Mouse (Mus musculus): Measurements from ENCODE around the gene Leng9.
"Not testable (repeated sequence)": the region's sequence is repeated elsewhere in the genome, so short reads cannot be mapped to it uniquely, and the experiment has no call there.

Gene Leng9

DNA sequence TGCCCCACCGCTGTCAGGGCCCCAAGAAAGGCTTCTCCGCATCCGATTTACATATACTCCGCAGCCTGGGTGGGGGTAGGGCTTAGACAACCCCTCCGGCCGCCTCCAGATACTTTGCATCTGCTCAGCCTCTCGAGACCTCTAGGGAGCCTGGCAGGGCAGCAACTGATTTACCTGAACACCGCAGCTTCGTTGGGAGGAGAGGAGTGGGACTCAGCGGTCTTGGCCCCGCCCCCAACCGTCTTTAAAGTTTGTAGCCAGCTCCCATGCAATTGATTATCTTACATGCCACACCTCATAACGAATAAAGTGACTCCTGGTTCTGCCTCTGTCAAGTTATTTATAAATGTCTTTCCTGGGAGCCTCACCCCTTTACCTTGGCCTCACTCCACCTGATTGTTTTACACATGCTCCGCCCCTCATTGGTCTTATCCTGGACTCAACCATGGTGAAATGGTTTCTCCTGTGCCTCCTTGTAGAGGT is at the start of gene Leng9:
TSS of gene Leng9 (minus strand) at position 316 of the 483 bp plus-strand sequence.
- DNase-seq (ENCODE audit: low spot score), result no peak

DNA sequence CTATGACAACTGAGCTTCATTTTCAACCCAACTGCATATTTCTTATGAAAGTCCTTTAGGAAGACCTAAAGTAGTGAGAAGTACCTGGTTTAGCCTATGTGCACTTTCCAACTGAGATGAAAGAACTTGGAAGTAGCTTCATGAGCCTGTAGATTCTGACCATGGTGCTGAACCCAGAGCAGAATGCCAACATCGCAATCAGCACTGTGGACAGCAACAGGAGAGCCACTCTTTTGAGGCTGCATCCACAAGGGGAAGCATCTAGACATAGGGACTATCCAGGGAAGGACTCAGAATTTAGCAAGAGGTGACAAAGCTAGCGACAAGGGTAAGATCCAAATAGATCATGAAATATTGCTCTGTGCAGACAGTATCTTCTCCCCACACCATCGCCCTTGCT is 28.3 kb upstream of the Leng9 start:
- no peak for DNase-seq (ENCODE audit: low spot score)

DNA sequence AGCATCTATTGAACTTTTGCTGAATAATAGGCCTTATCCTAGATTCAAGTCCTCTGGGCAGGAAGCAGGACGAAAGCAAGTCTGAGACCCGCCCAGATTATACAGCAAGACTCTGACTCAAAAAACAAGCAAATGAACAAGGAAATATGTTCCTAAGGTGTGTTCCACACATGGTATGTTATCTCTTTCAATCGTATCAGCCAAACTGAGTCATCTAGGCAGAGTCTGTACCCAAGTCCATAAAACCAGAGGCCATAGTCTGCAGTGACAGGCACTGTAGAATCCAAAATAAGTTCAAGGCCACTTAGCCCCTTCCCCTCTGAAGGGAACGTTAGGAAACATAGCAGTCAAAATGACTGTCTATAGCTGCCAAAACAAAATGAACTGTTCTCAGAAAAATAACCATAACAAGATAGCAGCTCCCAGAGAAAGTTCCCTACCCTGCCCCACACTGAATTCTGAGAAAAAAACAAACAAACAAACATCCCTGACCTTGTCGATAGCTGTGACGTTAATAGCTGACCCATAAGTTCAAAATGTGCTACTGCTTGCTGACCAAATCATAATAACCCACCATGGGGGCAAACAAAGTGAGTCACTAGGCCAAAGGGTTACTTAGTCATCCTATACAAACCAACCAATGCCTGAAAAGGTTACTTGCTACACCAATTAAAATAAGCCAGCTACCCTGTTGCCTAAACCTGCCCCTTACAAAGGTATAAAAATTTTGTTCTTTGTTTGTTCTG is 20.2 kb upstream of the Leng9 start:
- DNase-seq (ENCODE audit: low spot score), result no peak

DNA sequence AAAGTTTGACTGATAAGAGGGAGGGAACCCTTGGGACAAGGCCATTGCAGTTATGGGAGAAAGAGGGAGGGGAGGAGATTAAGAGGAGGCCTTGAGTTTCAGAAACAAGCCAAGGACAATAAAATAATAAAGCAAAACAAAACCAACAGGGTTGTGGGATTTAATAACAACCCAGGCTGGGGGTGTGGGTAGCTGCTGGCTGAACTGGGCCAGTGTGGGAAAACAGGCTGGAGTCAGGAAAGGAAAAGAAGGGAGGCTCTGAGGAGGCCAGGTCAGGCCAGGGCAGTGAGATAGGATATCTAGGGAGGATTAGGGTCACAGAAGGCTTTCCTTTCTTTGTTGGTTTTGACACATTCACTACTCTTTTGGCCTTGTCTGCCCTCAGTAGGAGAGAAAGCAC is 16.9 kb upstream of the Leng9 start:
- no peak for DNase-seq (ENCODE audit: low spot score)

DNA sequence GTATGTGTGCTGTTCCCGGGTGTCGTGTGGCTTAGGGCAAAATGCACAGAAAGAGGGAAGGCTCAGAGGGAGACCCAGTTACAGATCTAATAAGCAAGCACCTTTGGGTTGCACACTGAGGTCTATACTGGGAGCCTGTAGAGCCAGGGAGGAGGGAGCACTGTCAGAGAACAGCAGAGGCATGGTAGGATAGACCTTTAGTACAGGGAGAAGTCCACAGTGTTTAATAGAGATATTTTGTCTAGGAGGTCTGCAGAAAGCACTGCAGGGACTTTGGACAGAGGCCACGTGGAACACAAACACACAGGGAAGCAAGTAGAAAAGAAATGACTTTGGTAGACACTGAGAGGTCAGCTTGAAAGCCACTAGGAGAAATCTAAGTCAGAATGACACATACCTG is 15.1 kb upstream of the Leng9 start:
- no peak for DNase-seq (ENCODE audit: low spot score)

DNA sequence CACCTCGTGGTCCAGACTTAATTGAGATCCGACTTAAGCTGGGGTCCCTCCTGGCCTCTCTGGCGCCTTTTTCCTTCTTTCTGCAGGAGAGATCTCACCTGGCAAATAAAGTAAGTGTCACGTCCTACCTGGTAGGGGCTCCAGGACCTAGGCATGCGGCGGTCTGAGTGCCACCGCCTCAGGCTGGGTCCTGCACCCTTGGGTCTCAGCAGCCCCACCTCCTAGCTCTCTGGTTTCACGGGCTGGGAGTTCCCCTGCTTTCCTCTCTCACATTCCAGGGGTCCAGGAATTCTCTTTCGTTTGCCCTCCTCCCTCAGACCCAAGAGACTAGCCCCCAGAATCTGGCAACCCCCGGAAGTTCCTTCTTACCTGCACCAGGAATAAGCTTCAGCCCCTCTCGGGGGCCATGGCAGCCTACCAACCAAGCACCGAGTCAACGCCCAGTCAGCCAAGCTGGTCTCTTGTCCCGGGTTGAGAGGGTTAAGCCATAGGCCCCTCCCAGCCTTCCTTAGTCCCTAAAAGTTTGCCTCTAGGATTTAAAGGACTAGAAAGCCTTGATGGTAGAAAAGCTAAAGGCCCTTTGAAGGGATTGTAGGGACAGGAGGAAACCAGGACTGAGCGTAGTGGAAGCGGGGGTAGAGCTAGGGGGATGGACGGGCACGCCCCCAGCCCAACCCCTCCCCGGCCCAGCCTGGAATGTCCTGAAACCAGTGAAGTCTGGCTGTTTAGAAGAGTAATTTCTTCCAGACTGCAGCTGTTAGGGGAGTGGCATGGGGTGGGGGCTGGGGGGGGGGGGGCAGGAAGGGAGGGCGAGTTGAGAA is 14.1 kb upstream of the Leng9 start, which contains the start of gene Cdc42ep5:
TSS of gene Cdc42ep5 (minus strand) at position 771 of the 821 bp plus-strand sequence.
- DNase-seq (ENCODE audit: low spot score), result no peak

DNA sequence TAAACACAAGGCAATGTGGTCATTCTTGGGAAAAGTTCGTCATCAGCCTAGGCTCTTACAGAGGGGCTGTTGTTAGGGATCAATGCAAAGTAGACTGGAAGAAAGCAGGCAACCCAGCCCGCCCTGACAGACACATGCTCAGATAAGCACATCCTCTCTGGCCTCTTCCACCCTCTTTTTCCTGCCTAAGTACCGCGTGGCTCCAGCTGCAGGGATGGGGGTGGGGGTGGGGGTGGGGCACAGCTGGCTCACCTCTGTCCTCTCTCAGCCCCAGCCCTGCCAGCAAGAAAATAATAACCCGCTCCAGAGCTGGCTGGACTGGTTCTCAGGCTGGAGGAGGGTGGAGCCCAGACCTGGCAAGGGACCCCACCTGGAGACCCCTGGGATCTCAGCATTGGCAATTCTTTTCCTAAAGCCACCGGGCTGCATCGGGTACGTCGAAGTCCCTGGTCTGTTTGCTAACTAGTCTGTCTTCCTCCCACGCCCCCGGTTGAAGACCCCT is 13.4 kb upstream of the Leng9 start:
- DNase-seq (ENCODE audit: low spot score), result no peak

DNA sequence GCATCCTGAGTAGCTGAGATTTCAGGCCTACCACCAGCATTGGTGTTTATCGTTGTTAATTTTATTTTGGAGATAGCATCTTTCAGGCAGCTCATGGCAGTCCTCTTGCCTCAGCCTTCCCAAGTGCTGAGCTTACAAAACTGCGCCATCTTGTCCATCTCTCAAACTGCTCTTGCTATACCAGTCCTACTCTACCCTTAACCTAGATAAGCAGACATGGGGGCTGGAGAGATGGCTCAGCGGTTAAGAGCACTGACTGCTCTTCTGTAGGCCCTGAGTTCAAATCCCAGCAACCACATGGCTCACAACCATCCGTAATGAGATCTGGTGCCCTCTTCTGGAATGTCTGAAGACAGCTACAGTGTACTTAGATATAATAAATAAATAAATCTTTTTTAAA is 11.4 kb upstream of the Leng9 start:
- DNase-seq (ENCODE audit: low spot score), result not testable (repeated sequence)

DNA sequence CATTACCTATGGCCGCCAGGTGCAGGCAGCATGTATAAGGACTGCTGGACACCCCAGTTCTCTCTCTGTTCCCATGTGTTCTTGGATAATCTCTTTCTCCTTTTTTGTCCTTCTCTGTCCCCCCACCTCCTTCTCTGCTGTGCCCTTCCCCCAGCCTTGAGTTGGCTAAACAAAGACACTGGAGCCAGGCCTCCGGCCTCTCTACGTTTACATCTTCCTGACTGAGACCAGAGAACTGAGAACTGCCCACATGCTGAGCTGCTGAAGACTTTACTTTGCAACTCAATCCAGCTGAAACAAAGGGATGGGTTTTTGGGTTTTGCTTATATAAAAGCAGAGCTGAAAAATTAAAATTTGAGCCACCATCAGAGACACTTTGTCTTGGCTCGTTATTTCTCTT is 4.8 kb upstream of the Leng9 start:
- DNase-seq (ENCODE audit: low spot score), result no peak

DNA sequence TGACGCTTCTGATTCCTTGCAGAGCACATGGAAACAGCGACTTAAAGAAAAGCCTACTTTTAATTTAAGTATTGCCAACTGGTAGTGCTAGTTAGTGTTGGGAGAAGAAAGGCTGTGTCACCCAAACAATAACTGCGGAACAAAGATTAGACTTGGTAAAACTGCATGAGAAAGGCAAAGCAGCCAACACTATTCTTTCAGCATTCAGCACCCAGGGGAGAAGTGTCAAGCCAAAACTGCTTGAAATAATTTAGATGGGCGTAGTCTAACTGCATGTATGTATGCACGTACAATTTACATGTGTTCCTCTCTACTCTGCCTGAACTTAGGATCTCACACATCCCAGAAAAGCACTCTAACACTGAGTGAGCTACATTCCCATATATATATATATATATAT is 4.2 kb upstream of the Leng9 start:
- no peak for DNase-seq (ENCODE audit: low spot score)

DNA sequence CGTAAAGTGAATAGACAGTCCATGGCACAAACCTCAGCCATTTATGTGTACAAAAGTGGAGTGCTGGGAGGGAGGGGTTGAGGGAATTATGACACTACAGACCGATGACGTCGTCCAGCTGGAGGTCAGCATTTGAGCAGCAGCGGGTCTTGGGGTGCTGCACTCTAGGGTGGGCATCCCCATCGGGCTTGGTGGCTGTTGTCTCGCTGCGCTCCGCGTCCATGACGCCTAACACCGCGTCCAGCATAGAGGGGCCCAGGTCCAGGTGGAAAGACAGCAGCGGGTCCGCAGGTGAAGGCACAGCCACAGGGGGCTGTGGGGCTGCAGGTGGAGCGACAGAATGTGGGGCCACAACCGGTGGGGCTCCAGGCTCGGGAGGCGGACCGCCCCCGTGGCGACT is 1.1 kb upstream of the Leng9 start:
- no peak for DNase-seq (ENCODE audit: low spot score)

DNA sequence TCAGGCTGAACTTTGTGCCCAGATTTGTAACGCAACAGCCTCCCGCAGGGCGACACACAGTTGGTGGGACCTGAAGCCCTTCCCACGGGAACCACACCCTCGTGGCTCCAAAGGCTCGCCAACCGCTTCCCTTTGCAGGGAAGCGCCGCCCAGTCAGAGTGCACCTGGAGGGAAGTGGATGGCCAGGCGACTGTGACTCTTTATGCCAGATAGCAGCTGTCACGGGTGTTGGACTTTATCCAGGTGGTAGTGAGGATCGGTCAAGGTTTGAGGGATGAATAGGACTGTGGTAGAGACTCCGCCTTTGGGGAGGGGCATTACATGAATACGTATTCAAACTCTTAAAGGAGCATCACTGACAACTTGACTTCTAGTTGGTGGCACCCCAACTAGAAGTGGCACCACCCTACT is 642 bp upstream of the Leng9 start:
- no peak for DNase-seq (ENCODE audit: low spot score)

DNA sequence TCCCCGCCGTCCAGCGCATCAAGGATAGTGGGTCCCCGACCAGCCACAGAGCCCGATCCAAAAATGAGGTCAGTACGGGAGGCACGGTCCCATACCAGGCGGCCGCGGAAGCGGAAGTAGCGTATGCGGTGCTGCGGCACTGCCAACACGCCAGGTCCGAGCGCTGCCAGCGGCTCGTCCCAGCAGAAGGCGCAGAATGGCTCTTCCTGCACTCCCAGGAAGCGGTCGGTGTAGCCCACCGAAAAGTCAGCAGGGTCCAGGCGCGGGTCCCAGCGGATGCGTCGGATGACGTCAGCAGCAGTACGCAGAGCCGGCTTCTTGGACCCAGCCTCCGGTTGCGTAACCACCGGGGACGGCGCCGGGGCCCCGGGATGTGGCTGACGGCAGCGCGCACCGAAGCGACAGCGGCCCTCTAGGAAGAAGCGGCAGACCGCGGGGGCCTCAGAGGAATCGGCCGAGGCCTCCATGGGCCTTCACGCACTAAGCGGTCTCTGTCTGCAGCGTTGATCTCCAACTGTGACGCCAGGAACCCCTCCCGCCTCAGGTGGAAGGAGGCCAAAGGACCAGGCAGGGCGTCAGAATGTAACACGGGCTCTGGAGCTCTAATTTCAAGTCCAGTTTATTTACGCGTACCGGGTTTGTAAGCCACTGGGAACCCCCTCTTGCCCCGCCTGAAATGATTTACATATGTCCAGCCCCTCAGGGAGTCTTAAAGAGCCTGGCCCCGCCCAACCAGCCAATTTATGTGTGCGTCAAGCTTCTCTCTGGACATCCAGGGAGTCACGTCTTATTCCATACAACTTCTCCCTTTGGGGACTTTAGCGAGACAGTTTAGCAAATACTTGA is 742 bp downstream of the Leng9 start:
- DNase-seq (ENCODE audit: low spot score), result peak; percentile 72

DNA sequence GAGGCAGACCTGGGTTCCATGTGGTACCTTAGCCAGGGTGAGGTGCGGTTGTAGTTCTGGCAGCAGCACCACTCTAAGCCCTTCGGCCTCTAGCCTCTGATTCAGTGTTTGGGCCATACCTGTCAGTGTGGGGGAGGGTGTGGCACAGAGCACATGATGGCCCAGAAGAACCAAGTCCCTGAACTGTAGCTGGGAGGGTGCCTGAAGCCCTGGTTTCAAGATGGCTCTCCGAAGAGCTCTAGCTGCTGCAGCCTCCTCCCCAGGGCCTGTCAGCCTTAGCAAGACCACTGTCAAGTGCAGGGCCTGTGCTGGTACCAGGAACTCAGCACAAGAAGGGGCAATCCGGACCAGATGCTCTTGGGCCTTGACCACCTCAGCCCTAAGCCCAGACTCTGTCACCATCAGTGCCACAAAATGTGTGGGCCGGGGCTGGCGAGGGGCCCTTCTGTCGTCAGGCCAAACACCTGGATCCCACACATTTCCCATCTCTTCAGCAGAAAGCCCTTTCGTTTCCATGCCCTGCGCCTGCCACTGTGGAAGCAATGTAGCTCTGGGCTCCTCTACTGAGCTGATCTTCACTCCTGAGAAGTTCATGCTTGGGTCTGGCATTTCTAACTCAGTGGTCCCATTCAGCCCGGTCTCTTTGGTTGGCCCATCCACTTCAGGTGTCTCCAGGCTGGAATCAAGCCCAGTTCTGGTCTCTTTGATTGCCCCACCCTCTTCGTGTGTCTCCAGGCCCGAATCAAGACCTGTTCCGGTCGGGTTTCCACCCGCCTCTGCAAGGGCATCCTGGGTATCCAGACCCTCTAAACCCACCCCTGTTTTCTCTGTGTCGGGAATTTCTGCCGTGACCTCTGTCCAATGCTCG is 1.6 kb downstream of the Leng9 start:
- no peak for DNase-seq (ENCODE audit: low spot score)

DNA sequence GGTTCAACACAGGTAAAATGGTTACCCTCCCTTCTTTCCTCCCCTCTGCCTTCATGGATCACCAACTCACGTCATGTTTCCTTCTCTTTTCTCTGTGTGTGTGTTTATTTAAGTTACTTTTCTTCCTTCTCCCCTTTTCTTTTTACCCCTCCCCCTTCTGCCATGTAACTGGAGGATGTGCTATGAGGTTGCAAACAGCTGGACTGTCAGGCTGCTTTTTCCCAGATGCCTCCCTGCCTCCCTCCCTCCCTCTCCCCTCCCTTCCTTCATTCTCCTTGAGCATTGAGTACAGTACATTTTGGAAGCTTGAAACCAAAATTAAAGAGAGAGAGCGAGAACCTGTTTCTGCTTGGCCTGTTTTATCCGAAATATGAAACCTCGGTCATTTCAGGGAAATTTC is 2.3 kb downstream of the Leng9 start:
- DNase-seq (ENCODE audit: low spot score), result no peak

DNA sequence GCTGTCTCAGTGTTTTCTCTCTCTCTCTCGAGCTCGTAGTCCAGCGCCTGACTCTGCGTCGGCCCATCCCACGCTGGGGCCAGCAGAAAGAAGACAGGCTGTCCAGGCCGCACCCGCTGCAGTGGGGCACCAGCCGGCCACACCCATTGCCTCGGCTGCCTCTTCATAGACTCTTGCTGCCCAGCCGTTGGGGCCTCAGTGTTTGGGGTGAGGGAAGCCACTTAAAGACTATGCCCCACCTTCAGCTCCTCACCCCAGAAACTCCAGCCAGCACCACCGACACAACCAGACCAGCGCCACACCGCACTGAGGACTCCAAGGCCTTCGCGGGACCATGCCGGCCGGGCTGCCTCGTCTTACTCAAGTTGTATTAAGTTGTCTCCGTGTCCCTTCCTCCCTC is 2.8 kb downstream of the Leng9 start:
- DNase-seq (ENCODE audit: low spot score), result no peak

DNA sequence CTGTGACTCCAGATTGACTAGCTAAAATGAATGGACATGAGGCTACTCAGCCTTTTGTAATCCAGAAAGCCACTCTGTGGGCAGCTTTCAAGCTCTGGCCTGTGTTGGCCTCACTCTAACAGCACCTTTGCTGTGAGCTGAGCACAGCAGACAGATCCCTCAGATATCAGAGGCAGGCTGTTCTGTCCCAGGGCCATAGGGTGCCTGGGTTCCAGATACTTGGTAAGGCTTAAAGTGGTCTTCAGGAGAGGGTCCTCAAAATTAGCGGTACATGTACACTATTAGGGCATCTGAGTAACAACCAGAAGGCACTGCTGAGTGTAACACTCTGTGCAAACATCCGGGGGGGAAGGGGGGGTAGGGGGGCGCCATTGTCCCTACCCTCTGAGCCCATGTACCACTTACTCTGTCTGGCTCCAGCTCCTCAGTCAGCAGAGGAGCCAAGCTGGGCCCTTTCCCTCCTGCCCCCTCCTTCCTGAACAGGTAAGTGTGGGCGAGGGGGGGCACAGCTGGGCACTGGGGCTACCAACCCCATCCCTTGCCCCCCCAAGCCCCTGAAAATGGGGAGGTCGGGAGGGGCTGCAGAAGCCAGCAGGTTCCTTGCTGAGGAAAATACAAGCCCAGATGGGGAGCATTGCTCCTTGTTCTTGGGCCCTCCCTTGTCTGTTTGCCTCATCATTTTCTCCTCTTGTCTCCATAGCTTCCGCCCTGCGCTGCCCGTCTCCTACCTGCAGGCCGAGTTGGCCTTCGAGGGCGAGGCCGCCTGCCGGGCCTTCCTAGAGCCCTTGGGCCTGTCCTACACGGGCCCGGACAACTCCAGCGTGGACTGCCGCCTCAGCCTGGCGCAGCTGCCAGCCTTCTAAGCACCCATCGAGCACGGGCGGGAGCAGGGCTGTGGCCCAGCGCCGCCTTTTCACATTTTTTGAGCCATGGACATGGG is 3.7 kb downstream of the Leng9 start:
- no peak for DNase-seq (ENCODE audit: low spot score)

DNA sequence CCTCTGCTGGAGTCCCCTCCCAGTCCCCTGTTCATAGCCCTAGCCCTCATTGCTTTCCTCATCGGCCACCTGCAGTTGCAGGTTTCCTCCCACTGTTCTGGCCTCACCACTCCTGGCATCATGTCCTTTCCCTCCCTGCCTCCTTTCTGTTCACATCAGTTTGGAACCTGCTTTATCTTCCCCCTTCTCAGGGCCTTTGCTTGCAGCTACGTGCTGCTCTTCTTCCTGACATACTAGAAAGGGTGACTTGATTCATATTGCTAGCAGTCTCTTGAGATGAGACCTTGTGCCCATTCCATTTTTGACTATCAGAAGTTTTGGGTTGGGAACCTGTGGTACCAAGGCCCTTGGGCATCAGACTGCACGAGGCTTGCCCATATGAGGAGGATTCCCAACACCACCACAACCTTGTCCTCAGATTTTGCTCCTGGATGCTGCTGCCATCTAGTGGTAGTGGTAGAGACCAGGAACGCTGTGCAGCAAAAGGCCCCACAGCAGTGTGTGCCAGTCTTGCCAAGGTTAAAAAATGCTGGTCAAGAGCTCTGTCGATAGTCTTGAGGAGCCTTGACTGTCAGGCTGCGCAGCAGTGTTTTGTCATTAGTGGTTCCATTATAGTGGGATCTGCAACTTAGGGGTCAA is 4.5 kb downstream of the Leng9 start:
- peak; percentile 57 for DNase-seq (ENCODE audit: low spot score)

DNA sequence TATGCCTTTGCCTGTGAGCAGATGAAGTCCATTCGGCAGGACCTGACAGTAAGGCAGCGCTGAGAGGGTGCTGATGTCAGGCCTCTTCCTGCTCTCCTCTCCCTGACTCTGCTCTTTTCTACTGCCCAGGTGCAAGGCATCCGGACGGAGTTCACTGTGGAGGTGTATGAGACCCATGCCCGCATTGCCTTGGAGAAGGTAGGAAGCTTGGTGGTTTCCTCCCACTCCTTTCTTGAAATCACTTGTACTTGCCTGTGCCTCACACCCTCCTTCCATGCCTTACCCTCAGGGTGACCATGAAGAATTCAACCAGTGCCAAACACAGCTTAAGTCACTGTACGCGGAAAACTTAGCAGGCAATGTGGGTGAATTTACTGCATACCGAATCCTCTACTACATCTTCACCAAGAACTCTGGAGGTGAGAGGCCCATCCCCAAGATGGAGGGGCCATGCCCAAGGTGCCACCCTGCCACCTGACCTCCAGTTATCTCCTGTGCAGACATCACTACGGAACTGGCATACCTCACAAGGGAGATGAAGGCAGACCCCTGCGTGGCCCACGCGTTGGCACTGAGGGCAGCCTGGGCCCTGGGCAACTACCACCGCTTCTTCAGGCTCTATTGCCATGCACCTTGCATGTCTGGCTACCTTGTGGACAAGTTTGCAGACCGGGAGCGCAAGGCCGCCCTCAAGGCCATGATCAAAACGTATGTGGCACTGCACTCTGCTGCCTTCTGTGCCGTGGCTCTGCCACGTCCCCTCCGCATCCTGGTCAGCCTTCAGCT is 5.2 kb downstream of the Leng9 start:
- no peak for DNase-seq (ENCODE audit: low spot score)

Data from T-cell, adult 2 months (primary cell).